Mouse (Mus musculus) cerebellum, adult 8-10 months (tissue): Measurements from ENCODE around the gene Cplane1.

Source experiments
- DNase-seq: peaks from one replicate; pipeline ENCODE4 v3.0.0; 2022

Gene Cplane1

GRCm38 (mm10) chr15:8305474-8305873 lies 136.6 kb downstream of the Cplane1 start:
- no peak for DNase-seq

GRCm38 (mm10) chr15:8317381-8317780 lies 148.5 kb downstream of the Cplane1 start:
- DNase-seq: no peak

GRCm38 (mm10) chr15:8319191-8319590 lies 150.3 kb downstream of the Cplane1 start:
- DNase-seq: no peak
